Mouse (Mus musculus) heart, adult 18-20 months (tissue): ENCODE data around the gene Fanca. TPM values are rescaled to one million over a fixed set of nuclear protein-coding genes. Genes with fewer than 3 reads are reported as not detected.
"Not testable (repeated sequence)": the region's sequence is repeated elsewhere in the genome, so short reads cannot be mapped to it uniquely, and the experiment has no call there.

Source experiments
- DNase-seq, 2 experiments: peaks; one replicate each; pipeline ENCODE4 v3.0.0; 2021 to 2022; ENCODE audit warnings: mixed read lengths in 1 of 2
- total RNA-seq, 2 experiments: library from RNA; stranded (reverse); gene quantifications; 2 replicates each; pipeline ENCODE4 v1.2.3; 2021

Gene Fanca
- total RNA-seq, 2 experiments from 2014 or later = 4.5 to 8.4 TPM

GRCm38 (mm10) chr8:123331301-123331700, 12.9 kb upstream of the Fanca start:
- no peak for DNase-seq

- no peak for DNase-seq
Measured at GRCm38 (mm10) chr8:123330701-123331100, 12.3 kb upstream of the Fanca start.

GRCm38 (mm10) chr8:123329961-123330360, 11.6 kb upstream of the Fanca start:
- DNase-seq = no peak

- no peak for DNase-seq
Measured at GRCm38 (mm10) chr8:123329350-123329749, 11.0 kb upstream of the Fanca start.

- DNase-seq = no peak
Measured at GRCm38 (mm10) chr8:123328552-123328951, 10.2 kb upstream of the Fanca start.

GRCm38 (mm10) chr8:123319522-123320164, 1.3 kb upstream of the Fanca start:
- DNase-seq = peak; percentile 36 to 59

GRCm38 (mm10) chr8:123317781-123318466, 452 bp downstream of the Fanca start:
- DNase-seq = no peak

GRCm38 (mm10) chr8:123308738-123309137, 9.6 kb downstream of the Fanca start:
- no peak for DNase-seq

- DNase-seq = no peak
Measured at GRCm38 (mm10) chr8:123298301-123298700, 20.1 kb downstream of the Fanca start.

- no peak for DNase-seq
Measured at GRCm38 (mm10) chr8:123292785-123293184, 25.6 kb downstream of the Fanca start.

- DNase-seq = no peak
Measured at GRCm38 (mm10) chr8:123292281-123292680, 26.1 kb downstream of the Fanca start.

- DNase-seq = peak; percentile 65 to 84
Measured at GRCm38 (mm10) chr8:123291716-123292115, 26.7 kb downstream of the Fanca start.

- DNase-seq = peak; percentile 37 to 42
Measured at GRCm38 (mm10) chr8:123290679-123291078, 27.7 kb downstream of the Fanca start.

- peak in 1 of 2 experiments; percentile 51 for DNase-seq
Measured at GRCm38 (mm10) chr8:123290166-123290565, 28.2 kb downstream of the Fanca start.

GRCm38 (mm10) chr8:123287362-123287761, 31.0 kb downstream of the Fanca start:
- no peak for DNase-seq

- DNase-seq = no peak
Measured at GRCm38 (mm10) chr8:123284493-123284892, 33.9 kb downstream of the Fanca start.

GRCm38 (mm10) chr8:123283991-123284390, 34.4 kb downstream of the Fanca start:
- no peak for DNase-seq

- DNase-seq = not testable (repeated sequence)
Measured at GRCm38 (mm10) chr8:123282994-123283393, 35.4 kb downstream of the Fanca start.

- DNase-seq = no peak
Measured at GRCm38 (mm10) chr8:123280302-123281094, 37.9 kb downstream of the Fanca start.

- no peak for DNase-seq
Measured at GRCm38 (mm10) chr8:123279828-123280227, 38.5 kb downstream of the Fanca start.

GRCm38 (mm10) chr8:123278445-123278844, 39.9 kb downstream of the Fanca start:
- DNase-seq = no peak

- DNase-seq = no peak
Measured at GRCm38 (mm10) chr8:123275096-123275495, 43.3 kb downstream of the Fanca start.

GRCm38 (mm10) chr8:123274447-123274846, 43.9 kb downstream of the Fanca start:
- no peak for DNase-seq
